Mouse (Mus musculus): Measurements from ENCODE around the gene Inpp4b.
"Not testable (repeated sequence)": the region's sequence is repeated elsewhere in the genome, so short reads cannot be mapped to it uniquely, and the experiment has no call there.

The Inpp4b gene

GRCm38 (mm10) chr8:81992966-81993365 is 650.6 kb downstream of the Inpp4b start:
- DNase-seq (ENCODE audit: low spot score): no peak

- DNase-seq (ENCODE audit: low spot score): no peak
These were observed 653.9 kb downstream of the Inpp4b start for GRCm38 (mm10) chr8:81996239-81996638.

- DNase-seq (ENCODE audit: low spot score): peak; percentile 33
These were observed 654.5 kb downstream of the Inpp4b start for GRCm38 (mm10) chr8:81996823-81997222.

GRCm38 (mm10) chr8:82004158-82004557 is 661.8 kb downstream of the Inpp4b start:
- no peak for DNase-seq (ENCODE audit: low spot score)

- no peak for DNase-seq (ENCODE audit: low spot score)
These were observed 663.1 kb downstream of the Inpp4b start for GRCm38 (mm10) chr8:82005466-82005865.

- no peak for DNase-seq (ENCODE audit: low spot score)
These were observed 675.4 kb downstream of the Inpp4b start for GRCm38 (mm10) chr8:82017792-82018191.

- DNase-seq (ENCODE audit: low spot score): no peak
These were observed 685.0 kb downstream of the Inpp4b start for GRCm38 (mm10) chr8:82027401-82027800.

- DNase-seq (ENCODE audit: low spot score): peak; percentile 49
These were observed 686.5 kb downstream of the Inpp4b start for GRCm38 (mm10) chr8:82028896-82029295.

- not testable (repeated sequence) for DNase-seq (ENCODE audit: low spot score)
These were observed 689.7 kb downstream of the Inpp4b start for GRCm38 (mm10) chr8:82032035-82032434.

- DNase-seq (ENCODE audit: low spot score): no peak
These were observed 711.7 kb downstream of the Inpp4b start for GRCm38 (mm10) chr8:82054030-82054429.

GRCm38 (mm10) chr8:82067619-82068018 is 725.3 kb downstream of the Inpp4b start:
- DNase-seq (ENCODE audit: low spot score): peak; percentile 20

- no peak for DNase-seq (ENCODE audit: low spot score)
These were observed 736.9 kb downstream of the Inpp4b start for GRCm38 (mm10) chr8:82079267-82079666.

- DNase-seq (ENCODE audit: low spot score): not testable (repeated sequence)
These were observed 744.3 kb downstream of the Inpp4b start for GRCm38 (mm10) chr8:82086631-82087030.

GRCm38 (mm10) chr8:82090901-82091300 is 748.5 kb downstream of the Inpp4b start:
- DNase-seq (ENCODE audit: low spot score): no peak

- no peak for DNase-seq (ENCODE audit: low spot score)
These were observed 750.9 kb downstream of the Inpp4b start for GRCm38 (mm10) chr8:82093274-82093673.

- no peak for DNase-seq (ENCODE audit: low spot score)
These were observed 762.2 kb downstream of the Inpp4b start for GRCm38 (mm10) chr8:82104560-82104959.

GRCm38 (mm10) chr8:82106131-82106530 is 763.8 kb downstream of the Inpp4b start:
- DNase-seq (ENCODE audit: low spot score): no peak

GRCm38 (mm10) chr8:82150272-82150671 is 807.9 kb downstream of the Inpp4b start:
- DNase-seq (ENCODE audit: low spot score): no peak

- DNase-seq (ENCODE audit: low spot score): no peak
These were observed 815.6 kb downstream of the Inpp4b start for GRCm38 (mm10) chr8:82157928-82158327.

All from layer of hippocampus, adult 11-12 months (tissue).